Mouse (Mus musculus) ES-Bruce4 (cell line): ENCODE measurements around the gene Cd8b1. TPM values are rescaled to one million over a fixed set of nuclear protein-coding genes. Genes with fewer than 3 reads are reported as not detected.

Source experiments
- H3K27ac ChIP-seq: 2 replicates; pipeline ENCODE4 v1.5.1; 2012; ENCODE audit warnings: low read length, inconsistent platforms; ENCODE audit not compliant: insufficient read depth
- H3K27me3 ChIP-seq: 2 replicates; pipeline ENCODE4 v1.6.1; 2012; ENCODE audit warnings: mild to moderate bottlenecking, low read length, inconsistent platforms; ENCODE audit not compliant: control insufficient read depth, poor library complexity, insufficient read depth, severe bottlenecking
- H3K36me3 ChIP-seq: 2 replicates; pipeline ENCODE4 v1.6.1; 2012; ENCODE audit warnings: inconsistent platforms, mild to moderate bottlenecking, low read length, moderate library complexity; ENCODE audit not compliant: control insufficient read depth, poor library complexity, insufficient read depth, severe bottlenecking
- H3K4me1 ChIP-seq: one replicate; pipeline ENCODE4 v1.8.1; 2011; ENCODE audit warnings: low read length; ENCODE audit not compliant: control insufficient read depth, insufficient read depth
- H3K4me3 ChIP-seq: 2 replicates; pipeline ENCODE4 v1.5.1; 2011; ENCODE audit warnings: low read depth, mild to moderate bottlenecking, low read length
- H3K9ac ChIP-seq: 2 replicates; pipeline ENCODE4 v1.6.1; 2012; ENCODE audit warnings: low read depth, mild to moderate bottlenecking, inconsistent platforms; ENCODE audit not compliant: poor library complexity, severe bottlenecking
- H3K9me3 ChIP-seq: replicated peaks from 2 replicates; pipeline ENCODE4 v1.6.1; 2012; ENCODE audit warnings: mild to moderate bottlenecking, low read length, inconsistent platforms; ENCODE audit not compliant: control insufficient read depth, poor library complexity, insufficient read depth, severe bottlenecking
- CTCF ChIP-seq: IDR thresholded peaks from one replicate; pipeline ENCODE4 v1.8.1; 2011; ENCODE audit warnings: low read depth, low read length
- EP300 ChIP-seq: IDR thresholded peaks from 2 replicates; pipeline ENCODE4 v1.6.1; 2011; ENCODE audit warnings: low read depth, low read length; ENCODE audit not compliant: insufficient read depth
- POLR2A ChIP-seq: IDR thresholded peaks from one replicate; pipeline ENCODE4 v1.8.1; 2011; ENCODE audit warnings: low read length; ENCODE audit not compliant: insufficient read depth
- polyA plus RNA-seq: library from polyadenylated mRNA; stranded (reverse); fragments of >200 nt; gene quantifications from 2 replicates; pipeline ENCODE4 v1.2.4, GENCODE M21; 2011; ENCODE audit warnings: low read depth; ENCODE audit not compliant: missing spikeins, insufficient read depth, insufficient read length

Cd8b1 gene
- polyA plus RNA-seq, 1 experiment: not detected

DNA sequence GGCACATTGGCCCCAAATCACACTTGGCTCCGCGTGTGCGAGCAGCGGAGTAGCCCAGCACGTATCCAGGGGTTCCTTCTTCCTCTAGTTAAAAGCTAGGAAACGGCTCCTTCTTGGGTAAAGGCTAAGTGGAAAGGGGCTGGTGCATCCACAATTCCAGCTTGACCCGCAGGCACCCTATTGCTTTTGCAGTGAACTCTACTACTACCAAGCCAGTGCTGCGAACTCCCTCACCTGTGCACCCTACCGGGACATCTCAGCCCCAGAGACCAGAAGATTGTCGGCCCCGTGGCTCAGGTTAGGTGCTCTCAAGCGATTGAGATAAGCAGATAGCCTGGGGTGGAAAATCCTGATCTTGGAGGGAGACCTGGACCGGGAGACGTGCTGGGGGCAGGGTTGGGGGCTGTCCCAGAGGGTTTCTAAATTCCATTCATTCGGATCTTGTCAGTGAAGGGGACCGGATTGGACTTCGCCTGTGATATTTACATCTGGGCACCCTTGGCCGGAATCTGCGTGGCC is 51.8 kb downstream of the Cd8b1 start:
- Histone ChIP-seq H3K4me3 (no peak overlapping the region), H3K27ac (no peak overlapping the region), H3K27me3 (no peaks in the 10 kb centered on the region), H3K9ac (no peak overlapping the region), H3K36me3 (no peaks in the 10 kb centered on the region), H3K9me3 (peaks cover 7% of the 10 kb centered on the region; the same call in 1 of the 2 replicates), H3K4me1 (no peaks in the 10 kb centered on the region)
- TF ChIP-seq POLR2A (no peak), EP300 (no peak), CTCF (no peak)

DNA sequence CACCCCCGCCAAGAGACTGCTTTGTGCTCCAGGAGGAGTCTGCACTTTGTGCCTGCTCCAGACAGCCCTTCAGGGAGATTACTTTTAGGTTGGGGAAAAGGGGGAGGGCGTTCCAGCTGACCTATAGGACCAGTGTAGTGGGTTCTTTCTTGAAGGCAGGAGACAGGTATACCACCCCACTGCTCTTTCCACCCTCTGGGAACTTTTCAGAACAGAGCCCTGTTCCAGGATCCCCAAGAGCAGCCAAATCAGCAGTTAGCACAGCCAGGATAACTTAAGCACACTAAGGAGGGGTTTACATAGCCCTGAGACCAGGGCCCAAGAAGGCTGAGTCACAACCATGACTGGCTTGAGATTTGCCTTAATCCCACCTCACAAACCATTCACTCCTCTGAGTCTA is 52.3 kb downstream of the Cd8b1 start:
- Histone ChIP-seq H3K4me3 (no peak overlapping the region), H3K4me1 (no peaks in the 10 kb centered on the region), H3K9me3 (peaks cover 7% of the 10 kb centered on the region; the same call in 1 of the 2 replicates), H3K9ac (no peak overlapping the region), H3K27ac (no peak overlapping the region), H3K27me3 (no peaks in the 10 kb centered on the region), H3K36me3 (no peaks in the 10 kb centered on the region)
- no peak for TF ChIP-seq EP300

DNA sequence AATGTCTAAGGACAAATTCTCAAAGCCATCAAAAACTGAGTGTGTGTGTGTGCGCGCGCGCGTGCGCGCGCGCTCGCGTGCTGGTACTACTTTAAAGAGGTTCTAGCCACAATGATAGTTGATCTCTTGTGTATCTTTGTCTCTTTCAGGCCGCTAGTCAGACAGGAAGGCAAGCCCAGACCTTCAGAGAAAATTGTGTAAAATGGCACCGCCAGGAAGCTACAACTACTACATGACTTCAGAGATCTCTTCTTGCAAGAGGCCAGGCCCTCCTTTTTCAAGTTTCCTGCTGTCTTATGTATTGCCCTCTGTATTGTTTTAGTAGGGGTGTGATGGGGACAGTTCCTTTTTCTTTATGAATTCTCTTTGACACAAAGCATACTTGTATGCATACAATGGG is 54.1 kb downstream of the Cd8b1 start:
- no peaks in the 10 kb centered on the region for H3K36me3 ChIP-seq

DNA sequence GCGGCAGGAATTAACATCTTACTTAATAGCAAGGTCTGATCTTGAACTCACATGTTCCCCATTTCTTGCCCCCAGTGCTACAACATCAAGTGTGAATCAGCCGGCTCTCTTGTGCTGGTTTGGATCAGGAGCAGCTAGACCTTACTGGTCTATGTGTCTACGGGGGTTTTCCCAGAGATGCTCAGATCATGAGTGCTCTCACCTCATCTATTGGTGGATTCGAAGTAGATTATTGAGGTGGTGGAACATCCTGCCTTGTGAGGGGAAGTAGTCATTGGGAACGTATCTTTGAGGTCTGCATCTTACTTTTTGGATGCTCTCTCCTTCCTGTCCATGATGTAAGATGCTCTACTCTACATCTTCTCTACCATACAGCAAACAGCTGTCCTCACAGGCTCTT is 59.1 kb downstream of the Cd8b1 start:
- H3K4me3 ChIP-seq: no peak overlapping the region
- no peaks in the 10 kb centered on the region for H3K27me3 ChIP-seq
- no peaks in the 10 kb centered on the region for H3K36me3 ChIP-seq
- H3K9ac ChIP-seq: no peak overlapping the region
- H3K4me1 ChIP-seq: no peaks in the 10 kb centered on the region
- H3K9me3 ChIP-seq: peaks cover 7% of the 10 kb centered on the region; the same call in 1 of the 2 replicates
- TF ChIP-seq EP300 (no peak), POLR2A (no peak), CTCF (no peak)
- no peak overlapping the region for H3K27ac ChIP-seq

More for the DNA sequence above, 54.1 kb downstream of the Cd8b1 start:
- no peaks in the 10 kb centered on the region for H3K27me3 ChIP-seq
- no peaks in the 10 kb centered on the region for H3K4me1 ChIP-seq
- no peak overlapping the region for H3K4me3 ChIP-seq
- no peak overlapping the region for H3K27ac ChIP-seq
- no peak overlapping the region for H3K9ac ChIP-seq
- TF ChIP-seq EP300 (no peak), CTCF (no peak), POLR2A (no peak)
- H3K9me3 ChIP-seq: peaks cover 7% of the 10 kb centered on the region; the same call in 1 of the 2 replicates

Other genes starting within 250 kb of the Cd8b1 start
- gene Thnsl2, start 178.3 kb upstream of the Cd8b1 start, polyA plus RNA-seq: 4.0 and 4.4 TPM in 2 replicates
- not detected in 2 replicates for gene Fabp1, start 123.0 kb upstream of the Cd8b1 start, polyA plus RNA-seq
- 53.7 and 59.1 TPM in 2 replicates for gene Krcc1, start 51.1 kb upstream of the Cd8b1 start, polyA plus RNA-seq
- 0.42 and 0.61 TPM in 2 replicates for gene Smyd1, start 555 bp upstream of the Cd8b1 start, polyA plus RNA-seq
- gene Cd8a, start 50.6 kb downstream of the Cd8b1 start, polyA plus RNA-seq: 0.21 and 0.27 TPM in 2 replicates
- gene Rmnd5a, start 117.8 kb downstream of the Cd8b1 start, polyA plus RNA-seq: 80.3 and 86.1 TPM in 2 replicates
- gene Rnf103, start 171.1 kb downstream of the Cd8b1 start, polyA plus RNA-seq: 9.5 and 9.7 TPM in 2 replicates
- 149 and 156 TPM in 2 replicates for gene Chmp3, start 221.0 kb downstream of the Cd8b1 start, polyA plus RNA-seq